Mouse (Mus musculus) ES-Bruce4 (cell line): ENCODE data around the gene Lcn3. TPM values are rescaled to one million over a fixed set of nuclear protein-coding genes. Genes with fewer than 3 reads are reported as not detected.

Experiments
- H3K27ac ChIP-seq: 2 replicates; pipeline ENCODE4 v1.5.1; 2012; ENCODE audit warnings: low read length, inconsistent platforms; ENCODE audit not compliant: insufficient read depth
- H3K27me3 ChIP-seq: 2 replicates; pipeline ENCODE4 v1.6.1; 2012; ENCODE audit warnings: mild to moderate bottlenecking, low read length, inconsistent platforms; ENCODE audit not compliant: control insufficient read depth, poor library complexity, insufficient read depth, severe bottlenecking
- H3K36me3 ChIP-seq: 2 replicates; pipeline ENCODE4 v1.6.1; 2012; ENCODE audit warnings: inconsistent platforms, mild to moderate bottlenecking, low read length, moderate library complexity; ENCODE audit not compliant: control insufficient read depth, poor library complexity, insufficient read depth, severe bottlenecking
- H3K4me1 ChIP-seq: one replicate; pipeline ENCODE4 v1.8.1; 2011; ENCODE audit warnings: low read length; ENCODE audit not compliant: control insufficient read depth, insufficient read depth
- H3K4me3 ChIP-seq: 2 replicates; pipeline ENCODE4 v1.5.1; 2011; ENCODE audit warnings: low read depth, mild to moderate bottlenecking, low read length
- H3K9ac ChIP-seq: 2 replicates; pipeline ENCODE4 v1.6.1; 2012; ENCODE audit warnings: low read depth, mild to moderate bottlenecking, inconsistent platforms; ENCODE audit not compliant: poor library complexity, severe bottlenecking
- H3K9me3 ChIP-seq: replicated peaks from 2 replicates; pipeline ENCODE4 v1.6.1; 2012; ENCODE audit warnings: mild to moderate bottlenecking, low read length, inconsistent platforms; ENCODE audit not compliant: control insufficient read depth, poor library complexity, insufficient read depth, severe bottlenecking
- CTCF ChIP-seq: IDR thresholded peaks from one replicate; pipeline ENCODE4 v1.8.1; 2011; ENCODE audit warnings: low read depth, low read length
- EP300 ChIP-seq: IDR thresholded peaks from 2 replicates; pipeline ENCODE4 v1.6.1; 2011; ENCODE audit warnings: low read depth, low read length; ENCODE audit not compliant: insufficient read depth
- POLR2A ChIP-seq: IDR thresholded peaks from one replicate; pipeline ENCODE4 v1.8.1; 2011; ENCODE audit warnings: low read length; ENCODE audit not compliant: insufficient read depth
- polyA plus RNA-seq: library from polyadenylated mRNA; stranded (reverse); fragments of >200 nt; gene quantifications from 2 replicates; pipeline ENCODE4 v1.2.4, GENCODE M21; 2011; ENCODE audit warnings: low read depth; ENCODE audit not compliant: missing spikeins, insufficient read depth, insufficient read length

Gene Lcn3
- polyA plus RNA-seq, 1 experiment, result not detected

GRCm38 (mm10) chr2:25780921-25781320 is 15.6 kb downstream of the Lcn3 start:
- Histone ChIP-seq H3K9me3 (no peaks in the 10 kb centered on the region), H3K4me3 (no peak overlapping the region), H3K9ac (no peak overlapping the region), H3K4me1 (no peaks in the 10 kb centered on the region), H3K36me3 (no peaks in the 10 kb centered on the region), H3K27ac (no peak overlapping the region), H3K27me3 (no peaks in the 10 kb centered on the region)
- no peak for TF ChIP-seq CTCF

GRCm38 (mm10) chr2:25781957-25782356 is 16.6 kb downstream of the Lcn3 start, which contains the start of gene Gm13539:
TSS of gene Gm13539 (plus strand) at chr2:25782257.
- no peaks in the 10 kb centered on the region for H3K4me1 ChIP-seq
- no peak within 1 kb of the TSS for H3K9ac ChIP-seq
- H3K27me3 ChIP-seq, result no peaks in the 10 kb centered on the region
- no peak within 1 kb of the TSS for H3K4me3 ChIP-seq
- H3K27ac ChIP-seq, result no peak within 1 kb of the TSS
- no peaks in the 10 kb centered on the region for H3K9me3 ChIP-seq
- H3K36me3 ChIP-seq, result no peaks in the 10 kb centered on the region
- TF ChIP-seq CTCF (no peak), EP300 (no peak), POLR2A (no peak)

- no peak overlapping the region for H3K9ac ChIP-seq
- no peak overlapping the region for H3K27ac ChIP-seq
- H3K4me1 ChIP-seq, result no peaks in the 10 kb centered on the region
Observed at GRCm38 (mm10) chr2:25785573-25786322, 20.4 kb downstream of the Lcn3 start.

GRCm38 (mm10) chr2:25789092-25789491 is 23.7 kb downstream of the Lcn3 start:
- Histone ChIP-seq H3K4me1 (no peaks in the 10 kb centered on the region), H3K36me3 (no peaks in the 10 kb centered on the region), H3K27ac (no peak overlapping the region), H3K9ac (no peak overlapping the region), H3K27me3 (peaks cover 2% of the 10 kb centered on the region; the same call in 1 of the 2 replicates), H3K9me3 (no peaks in the 10 kb centered on the region), H3K4me3 (no peak overlapping the region)
- no peak for TF ChIP-seq EP300
- TF ChIP-seq CTCF, result no peak
- TF ChIP-seq POLR2A, result no peak

More at GRCm38 (mm10) chr2:25785573-25786322, 20.4 kb downstream of the Lcn3 start:
- no peaks in the 10 kb centered on the region for H3K27me3 ChIP-seq
- H3K9me3 ChIP-seq, result no peaks in the 10 kb centered on the region
- no peak overlapping the region for H3K4me3 ChIP-seq
- TF ChIP-seq EP300 (no peak), POLR2A (no peak), CTCF (no peak)
- H3K36me3 ChIP-seq, result no peaks in the 10 kb centered on the region

GRCm38 (mm10) chr2:25797635-25798034 is 32.3 kb downstream of the Lcn3 start:
- Histone ChIP-seq H3K27me3 (no peaks in the 10 kb centered on the region), H3K4me3 (no peak overlapping the region), H3K4me1 (no peaks in the 10 kb centered on the region), H3K9ac (no peak overlapping the region), H3K9me3 (no peaks in the 10 kb centered on the region), H3K36me3 (no peaks in the 10 kb centered on the region), H3K27ac (no peak overlapping the region)
- TF ChIP-seq CTCF (no peak), EP300 (no peak), POLR2A (no peak)

- Histone ChIP-seq H3K27me3 (no peaks in the 10 kb centered on the region), H3K9ac (no peak overlapping the region), H3K9me3 (no peaks in the 10 kb centered on the region), H3K4me1 (no peaks in the 10 kb centered on the region), H3K4me3 (no peak overlapping the region), H3K27ac (no peak overlapping the region), H3K36me3 (no peaks in the 10 kb centered on the region)
- TF ChIP-seq EP300 (no peak), CTCF (no peak)
Observed at GRCm38 (mm10) chr2:25798065-25798464, 32.7 kb downstream of the Lcn3 start.
